Mouse (Mus musculus): ENCODE measurements around the gene Cdc42ep5. TPM values are rescaled to one million over a fixed set of nuclear protein-coding genes. Genes with fewer than 3 reads are reported as not detected.

The Cdc42ep5 gene
- polyA plus RNA-seq, 1 experiment from 2014 or later = 26.5 TPM

DNA sequence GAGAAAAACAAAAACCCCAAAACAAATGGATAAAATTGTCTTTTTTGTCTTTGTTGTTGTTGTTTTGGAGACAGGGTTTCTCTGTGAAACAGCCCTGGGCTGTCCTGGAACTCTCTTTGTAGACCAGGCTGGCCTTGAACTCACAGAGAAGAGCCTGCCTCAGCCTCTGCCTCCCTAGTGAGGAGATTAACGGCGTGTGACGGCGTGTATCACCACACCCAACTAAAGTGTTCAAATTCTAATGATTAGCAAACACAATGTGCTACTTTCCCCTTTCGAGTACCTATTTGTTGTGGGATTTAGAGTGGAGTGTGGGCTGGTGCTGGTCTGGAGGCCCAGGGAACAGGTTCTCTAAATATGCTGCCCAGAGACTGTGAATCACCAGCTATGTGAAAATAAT, 29.7 kb downstream of the Cdc42ep5 start:
- Histone ChIP-seq H3K9ac (no peak overlapping the region), H3K9me3 (no peaks in the 10 kb centered on the region), H3K27ac (replicated peaks) (no peak overlapping the region), H3K4me3 (no peak overlapping the region), H3K36me3 (peaks cover 19% of the 10 kb centered on the region), H3K27me3 (replicated peaks) (no peaks in the 10 kb centered on the region), H3K4me1 (peaks cover 25% of the 10 kb centered on the region), H3K4me2 (no peak overlapping the region)
- WGBS = 79% methylated on average over 5 of the region's 5 CpGs
- no peak for ATAC-seq (ENCODE audit: extremely low read depth, insufficient number of reproducible peaks, low FRiP score, low TSS enrichment)

DNA sequence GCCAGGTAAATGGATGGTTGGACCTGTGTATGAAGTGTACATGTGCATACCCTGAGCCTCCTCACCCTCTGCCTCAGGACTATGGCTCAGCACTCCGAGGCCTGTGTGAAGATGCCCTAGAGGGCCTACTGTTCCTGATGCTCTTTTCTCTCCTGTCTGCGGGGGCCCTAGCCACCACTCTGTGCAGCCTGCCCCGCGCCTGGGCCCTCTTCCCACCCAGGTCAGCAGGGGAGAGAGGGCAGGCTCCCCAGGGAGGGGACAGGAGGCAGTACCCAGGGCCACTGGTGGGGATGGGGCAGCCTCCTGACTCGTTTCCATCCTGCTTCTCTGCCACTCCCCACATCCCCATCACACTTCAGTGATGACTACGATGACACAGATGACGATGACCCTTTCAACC, 31.7 kb downstream of the Cdc42ep5 start:
- Histone ChIP-seq H3K9ac (no peak overlapping the region), H3K36me3 (no peaks in the 10 kb centered on the region; the same call in 1 of the 2 replicates), H3K4me1 (peaks cover 20% of the 10 kb centered on the region), H3K4me3 (no peak overlapping the region), H3K27me3 (replicated peaks) (no peaks in the 10 kb centered on the region), H3K9me3 (no peaks in the 10 kb centered on the region), H3K27ac (replicated peaks) (no peak overlapping the region), H3K4me2 (no peak overlapping the region)
- WGBS = 81% methylated on average over 6 of the region's 7 CpGs
- no peak for ATAC-seq (ENCODE audit: extremely low read depth, insufficient number of reproducible peaks, low FRiP score, low TSS enrichment)

- no peak overlapping the region for H3K27ac ChIP-seq (replicated peaks)
- no peaks in the 10 kb centered on the region for H3K27me3 ChIP-seq (replicated peaks)
- no peaks in the 10 kb centered on the region for H3K36me3 ChIP-seq
- no peak overlapping the region for H3K4me2 ChIP-seq
- H3K4me3 ChIP-seq = no peak overlapping the region
- H3K9ac ChIP-seq = no peak overlapping the region
- no peaks in the 10 kb centered on the region for H3K9me3 ChIP-seq
- WGBS = 84% methylated on average over 3 of the region's 3 CpGs
- ATAC-seq (ENCODE audit: extremely low read depth, insufficient number of reproducible peaks, low FRiP score, low TSS enrichment) = no peak
- H3K4me1 ChIP-seq = peaks cover 16% of the 10 kb centered on the region
Observed at GRCm38 (mm10) chr7:4132581-4132980, 32.1 kb downstream of the Cdc42ep5 start.

- Histone ChIP-seq H3K4me2 (no peak overlapping the region), H3K4me3 (no peak overlapping the region), H3K27me3 (replicated peaks) (no peaks in the 10 kb centered on the region; the same call in 1 of the 2 replicates), H3K27ac (replicated peaks) (no peak overlapping the region), H3K9me3 (no peaks in the 10 kb centered on the region), H3K36me3 (no peaks in the 10 kb centered on the region), H3K4me1 (peaks cover 15% of the 10 kb centered on the region; the same call in 1 of the 2 replicates), H3K9ac (0 out of 2 replicates have a peak overlapping the region, but pooled peaks have one; percentile 63)
- 80% methylated on average over 8 of the region's 8 CpGs for WGBS
- no peak for ATAC-seq (ENCODE audit: extremely low read depth, insufficient number of reproducible peaks, low FRiP score, low TSS enrichment)
Observed at GRCm38 (mm10) chr7:4131964-4132363, 32.7 kb downstream of the Cdc42ep5 start.

DNA sequence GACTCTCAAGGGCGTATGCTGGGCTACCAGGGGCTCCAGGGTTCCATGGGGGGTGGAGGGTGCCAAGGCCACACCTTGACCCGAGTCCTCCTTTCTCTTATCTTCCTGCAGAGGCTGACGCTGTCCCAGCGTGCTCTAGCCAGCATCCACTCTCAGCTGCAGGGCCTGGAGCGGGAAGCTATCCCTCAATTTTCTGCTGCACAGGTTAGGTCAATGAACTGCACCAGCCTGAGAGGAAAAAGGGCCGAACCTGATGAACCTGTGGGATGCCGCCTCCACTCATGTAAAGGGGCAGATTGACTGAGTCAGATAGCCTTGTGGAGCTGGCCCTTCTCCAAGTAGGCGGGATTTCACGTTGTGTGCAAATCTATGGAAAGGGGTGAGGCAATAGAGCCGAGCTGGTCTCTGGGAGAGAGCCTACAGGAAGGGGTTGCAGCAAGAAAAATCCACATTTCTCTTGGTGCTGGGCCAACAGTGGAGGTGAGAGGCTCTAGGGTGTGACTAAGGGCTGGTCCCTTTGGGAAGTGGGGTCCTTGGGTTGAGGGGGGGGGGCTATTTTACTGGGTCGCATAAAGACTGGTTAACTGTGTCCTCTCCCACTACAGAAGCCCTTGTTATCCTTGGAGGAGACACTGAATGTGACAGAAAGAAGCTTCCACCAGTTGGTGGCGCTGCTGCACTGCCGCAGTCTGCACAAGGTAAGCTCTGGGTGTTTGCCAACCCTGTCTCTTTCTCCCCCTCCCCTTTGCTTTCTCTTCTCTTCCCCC, 33.8 kb downstream of the Cdc42ep5 start:
- no peaks in the 10 kb centered on the region; the same call in 1 of the 2 replicates for H3K27me3 ChIP-seq (replicated peaks)
- ATAC-seq (ENCODE audit: extremely low read depth, insufficient number of reproducible peaks, low FRiP score, low TSS enrichment) = peak; percentile 26; the same call in 1 of the 2 replicates
- peaks cover 14% of the 10 kb centered on the region; the same call in 1 of the 2 replicates for H3K4me1 ChIP-seq
- H3K27ac ChIP-seq (replicated peaks) = no peak overlapping the region
- 35% methylated on average over 13 of the region's 13 CpGs for WGBS
- H3K36me3 ChIP-seq = no peaks in the 10 kb centered on the region
- H3K9ac ChIP-seq = no peak overlapping the region
- peak overlapping the region; percentile 33 for H3K4me2 ChIP-seq
- H3K9me3 ChIP-seq = no peaks in the 10 kb centered on the region
- no peak overlapping the region for H3K4me3 ChIP-seq

DNA sequence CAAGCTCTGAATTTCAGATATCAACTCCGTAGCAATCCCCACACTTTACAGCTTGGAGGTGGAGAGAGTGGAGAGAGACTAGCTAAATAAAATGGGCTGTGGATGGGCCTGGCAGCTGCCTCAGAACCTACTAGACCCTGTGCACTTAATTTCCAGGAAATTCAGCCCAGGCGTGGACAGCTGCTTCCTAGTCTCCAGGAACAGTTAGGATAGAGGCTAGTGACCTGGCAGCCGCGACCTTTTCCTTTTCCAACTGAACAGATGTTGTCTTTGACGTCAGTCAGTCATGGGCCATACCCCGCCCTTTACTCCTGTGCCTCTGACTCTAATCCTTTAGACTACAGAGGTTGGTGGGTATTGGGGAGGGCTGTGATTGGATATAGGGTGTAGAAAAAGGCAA, 35.8 kb downstream of the Cdc42ep5 start:
- WGBS = 33% methylated on average over 6 of the region's 6 CpGs
- no peak overlapping the region for H3K27ac ChIP-seq (replicated peaks)
- no peak for ATAC-seq (ENCODE audit: extremely low read depth, insufficient number of reproducible peaks, low FRiP score, low TSS enrichment)
- H3K4me2 ChIP-seq = no peak overlapping the region
- no peaks in the 10 kb centered on the region for H3K36me3 ChIP-seq
- no peak overlapping the region for H3K4me3 ChIP-seq
- H3K9ac ChIP-seq = peak overlapping the region; percentile 28; the same call in 1 of the 2 replicates
- H3K27me3 ChIP-seq (replicated peaks) = peaks cover 7% of the 10 kb centered on the region; the same call in 1 of the 2 replicates
- peaks cover 18% of the 10 kb centered on the region; the same call in 1 of the 2 replicates for H3K4me1 ChIP-seq
- no peaks in the 10 kb centered on the region for H3K9me3 ChIP-seq

- Histone ChIP-seq H3K27ac (replicated peaks) (no peak overlapping the region), H3K4me2 (no peak overlapping the region), H3K4me1 (peaks cover 21% of the 10 kb centered on the region; the same call in 1 of the 2 replicates), H3K9me3 (no peaks in the 10 kb centered on the region), H3K36me3 (no peaks in the 10 kb centered on the region), H3K27me3 (replicated peaks) (peaks cover 16% of the 10 kb centered on the region), H3K9ac (no peak overlapping the region), H3K4me3 (no peak overlapping the region)
- no peak for ATAC-seq (ENCODE audit: extremely low read depth, insufficient number of reproducible peaks, low FRiP score, low TSS enrichment)
- 71% methylated on average over 4 of the region's 4 CpGs for WGBS
Observed at GRCm38 (mm10) chr7:4127894-4128293, 36.8 kb downstream of the Cdc42ep5 start.

- no peaks in the 10 kb centered on the region for H3K36me3 ChIP-seq
- no peak for ATAC-seq (ENCODE audit: extremely low read depth, insufficient number of reproducible peaks, low FRiP score, low TSS enrichment)
- 76% methylated on average over 11 of the region's 11 CpGs for WGBS
- H3K27ac ChIP-seq (replicated peaks) = no peak overlapping the region
- peaks cover 23% of the 10 kb centered on the region for H3K27me3 ChIP-seq (replicated peaks)
- H3K9me3 ChIP-seq = no peaks in the 10 kb centered on the region
- H3K4me2 ChIP-seq = no peak overlapping the region
- no peak overlapping the region for H3K9ac ChIP-seq
- no peak overlapping the region for H3K4me3 ChIP-seq
- H3K4me1 ChIP-seq = peaks cover 21% of the 10 kb centered on the region; the same call in 1 of the 2 replicates
Observed at GRCm38 (mm10) chr7:4126992-4127785, 37.5 kb downstream of the Cdc42ep5 start.

GRCm38 (mm10) chr7:4125306-4125705, 39.4 kb downstream of the Cdc42ep5 start:
- Histone ChIP-seq H3K4me1 (peaks cover 13% of the 10 kb centered on the region; the same call in 1 of the 2 replicates), H3K9ac (no peak overlapping the region), H3K4me3 (no peak overlapping the region), H3K4me2 (no peak overlapping the region), H3K9me3 (no peaks in the 10 kb centered on the region), H3K36me3 (no peaks in the 10 kb centered on the region), H3K27me3 (replicated peaks) (peaks cover 41% of the 10 kb centered on the region), H3K27ac (replicated peaks) (no peak overlapping the region)
- whole genome bisulfite sequencing = 14% methylated on average over 9 of the region's 9 CpGs
- no peak for ATAC-seq (ENCODE audit: extremely low read depth, insufficient number of reproducible peaks, low FRiP score, low TSS enrichment)

GRCm38 (mm10) chr7:4124856-4125255, 39.8 kb downstream of the Cdc42ep5 start:
- no peaks in the 10 kb centered on the region for H3K36me3 ChIP-seq
- H3K4me2 ChIP-seq = peak overlapping the region; percentile 51; the same call in 1 of the 2 replicates
- H3K27me3 ChIP-seq (replicated peaks) = peaks cover 46% of the 10 kb centered on the region
- H3K4me3 ChIP-seq = no peak overlapping the region
- no peak for ATAC-seq (ENCODE audit: extremely low read depth, insufficient number of reproducible peaks, low FRiP score, low TSS enrichment)
- no peak overlapping the region for H3K27ac ChIP-seq (replicated peaks)
- H3K9ac ChIP-seq = no peak overlapping the region
- no peaks in the 10 kb centered on the region for H3K9me3 ChIP-seq
- peaks cover 13% of the 10 kb centered on the region; the same call in 1 of the 2 replicates for H3K4me1 ChIP-seq
- 15% methylated on average over 5 of the region's 5 CpGs for WGBS

DNA sequence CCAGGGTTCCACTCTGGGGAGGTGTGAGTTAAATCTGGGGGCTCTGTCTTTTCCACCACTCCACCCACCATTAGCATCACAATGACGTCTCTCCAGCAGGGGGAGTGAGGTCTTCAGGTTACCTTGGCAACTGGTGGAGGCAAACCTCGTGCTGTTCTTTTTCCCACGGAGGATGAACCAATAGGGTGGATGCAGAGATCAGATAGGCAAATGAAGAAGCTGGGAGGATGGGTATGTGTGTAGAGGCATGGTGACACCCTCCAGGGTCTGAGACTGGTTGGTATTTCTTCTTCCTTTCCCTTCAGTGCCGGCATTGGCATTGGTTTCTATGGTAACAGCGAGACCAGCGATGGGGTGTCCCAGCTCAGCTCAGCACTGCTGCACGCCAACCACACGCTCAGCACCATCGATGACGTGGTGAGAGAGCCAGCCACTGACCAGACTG, 40.3 kb downstream of the Cdc42ep5 start:
- Histone ChIP-seq H3K9me3 (no peaks in the 10 kb centered on the region), H3K4me3 (peak overlapping the region; percentile 18; the same call in 1 of the 2 replicates), H3K4me1 (peaks cover 18% of the 10 kb centered on the region; the same call in 1 of the 2 replicates), H3K4me2 (peak overlapping the region; percentile 51), H3K27me3 (replicated peaks) (peaks cover 51% of the 10 kb centered on the region), H3K27ac (replicated peaks) (no peak overlapping the region), H3K9ac (no peak overlapping the region), H3K36me3 (no peaks in the 10 kb centered on the region)
- ATAC-seq (ENCODE audit: extremely low read depth, insufficient number of reproducible peaks, low FRiP score, low TSS enrichment) = no peak
- 3% methylated on average over 10 of the region's 10 CpGs for WGBS
